Mouse (Mus musculus): ENCODE measurements around the gene D630003M21Rik.

Gene D630003M21Rik

DNA sequence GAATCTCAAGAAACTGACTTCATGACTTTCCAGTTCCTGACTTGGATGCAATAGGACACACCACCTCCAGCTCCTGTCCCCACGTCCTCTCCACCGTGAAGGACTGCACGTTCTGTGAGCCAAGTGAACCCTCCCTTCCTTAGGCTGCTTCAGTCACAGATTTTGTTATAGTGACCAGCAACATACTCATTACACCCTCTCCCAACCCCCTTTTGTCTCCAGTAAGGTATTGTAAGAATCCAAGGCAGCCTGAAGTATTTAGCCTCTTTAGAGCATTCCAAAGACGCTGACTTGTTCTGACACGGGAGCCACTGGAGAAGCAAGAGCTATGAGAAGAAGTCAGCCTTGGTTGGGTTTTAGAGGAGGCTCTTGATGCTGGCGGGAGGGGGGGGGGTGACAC, 59.7 kb downstream of the D630003M21Rik start:
- in situ Hi-C loops (cut with MboI, MseI) = no loop called here

DNA sequence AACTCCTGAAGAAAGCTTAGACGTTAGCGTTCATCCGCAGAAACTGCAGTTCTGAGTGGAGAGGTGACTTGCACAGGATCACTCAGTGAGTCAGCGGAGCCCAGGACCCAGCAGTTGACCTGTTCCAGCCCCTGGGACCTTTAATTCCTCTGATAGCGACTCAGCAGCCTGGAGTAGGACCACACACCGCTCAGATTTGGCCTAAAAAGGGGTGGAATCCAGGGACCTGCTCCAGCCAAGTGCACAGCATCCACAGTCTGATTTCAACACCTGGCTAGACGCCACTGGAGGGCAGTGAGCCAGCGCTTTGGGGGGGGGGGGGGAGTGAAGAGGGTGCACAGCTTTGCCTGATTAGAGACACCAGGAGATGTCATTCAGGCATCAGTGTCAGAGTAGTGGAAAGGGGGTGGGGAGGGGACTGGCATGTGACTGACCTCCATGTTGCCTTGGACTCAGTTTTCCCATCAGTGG, 60.2 kb downstream of the D630003M21Rik start:
- in situ Hi-C loops (cut with MboI, MseI) = no loop called here

DNA sequence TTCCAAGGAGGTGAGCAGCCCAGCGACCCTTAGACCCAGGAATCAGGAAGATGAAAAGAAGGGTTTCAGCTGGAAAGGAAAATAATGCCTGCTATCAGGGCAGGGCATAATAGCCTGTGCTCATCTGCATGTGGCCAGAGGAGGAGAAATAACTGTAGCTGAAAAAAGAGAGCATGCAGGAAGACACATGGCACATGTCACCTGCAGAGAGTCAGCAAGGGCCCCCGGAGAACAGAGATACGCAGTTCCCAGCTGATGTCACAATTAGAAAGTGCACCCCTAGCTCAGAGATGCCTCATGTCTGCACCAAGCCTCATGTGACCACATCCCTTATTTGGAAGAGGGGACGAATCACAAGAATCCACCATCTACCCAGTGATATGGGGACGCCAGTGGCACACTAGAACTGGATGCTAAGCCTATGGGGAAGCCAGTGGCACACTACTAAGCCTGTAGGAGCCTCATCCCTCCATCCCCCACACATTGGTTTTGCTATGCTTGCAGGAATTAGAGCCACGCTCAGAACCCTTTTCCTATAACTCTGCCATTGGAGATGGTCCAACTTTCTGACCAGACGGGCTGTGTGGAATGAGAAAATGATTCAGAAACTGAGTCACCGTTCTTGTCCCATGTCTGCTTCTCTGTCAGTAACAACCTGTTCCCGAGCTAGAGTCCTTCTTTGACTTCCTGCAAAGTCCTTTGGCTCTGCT, 61.4 kb downstream of the D630003M21Rik start:
- in situ Hi-C loops (cut with MboI, MseI) = no loop called here

DNA sequence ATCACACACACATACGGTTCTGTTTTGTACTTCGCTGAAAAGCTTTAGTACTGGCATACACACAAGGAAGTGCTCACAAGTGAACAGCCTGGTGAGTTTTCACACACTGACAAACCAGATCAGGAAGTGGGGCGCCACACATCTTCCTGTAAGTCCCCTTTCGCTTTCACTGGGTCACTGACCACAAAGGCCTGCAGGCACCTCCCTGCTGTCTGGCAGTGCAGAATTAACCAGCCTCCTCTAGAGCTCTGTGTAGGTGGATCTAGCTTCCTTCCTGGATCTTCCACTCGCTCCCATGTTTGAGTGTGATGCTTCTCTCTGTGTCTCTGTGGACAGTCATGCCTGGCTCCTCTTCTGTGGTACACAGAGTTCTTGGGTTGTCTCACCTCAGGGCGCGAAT, 62.4 kb downstream of the D630003M21Rik start:
- in situ Hi-C loops (cut with MboI, MseI) = no loop called here

DNA sequence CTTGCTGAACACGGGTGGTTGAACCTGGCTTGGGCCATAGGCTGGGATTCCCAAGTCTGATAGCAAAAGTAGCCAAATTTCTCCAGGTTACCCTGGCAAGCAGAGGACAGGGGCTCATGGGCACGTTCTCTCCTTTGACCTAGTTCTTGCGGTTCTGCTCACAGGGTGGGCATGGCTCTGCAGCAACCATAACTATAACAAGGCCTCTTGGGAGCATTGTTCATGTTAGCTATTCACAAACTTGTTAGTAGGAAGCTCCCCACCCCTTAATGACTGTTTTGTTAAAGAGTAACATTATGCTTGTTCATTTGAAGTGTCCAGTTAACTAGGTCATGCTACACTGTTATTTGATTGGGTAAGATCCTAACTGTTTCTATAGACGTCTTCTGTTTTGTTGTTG, 63.2 kb downstream of the D630003M21Rik start:
- in situ Hi-C loops (cut with MboI, MseI) = no loop called here

DNA sequence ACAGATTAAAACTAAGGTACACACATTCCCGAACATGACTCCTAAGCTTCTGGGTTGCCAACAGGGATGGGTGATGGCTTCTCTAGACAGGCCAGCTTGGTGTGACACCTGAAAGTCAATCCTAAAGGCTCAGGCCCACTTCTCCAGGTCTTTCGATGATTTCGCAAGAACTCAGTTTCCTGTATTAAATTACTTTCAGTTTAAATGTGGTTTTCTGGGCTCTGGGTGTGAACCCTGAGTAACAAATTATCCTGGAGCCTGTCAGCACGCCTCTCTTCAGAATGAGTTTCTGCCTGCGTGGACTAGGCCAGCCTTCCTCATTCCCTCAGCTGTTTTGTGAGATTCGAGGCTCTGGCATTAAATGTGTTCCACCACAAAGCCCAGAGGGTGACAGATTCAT, 66.0 kb downstream of the D630003M21Rik start:
- in situ Hi-C loops (cut with MboI, MseI) = no loop called here

DNA sequence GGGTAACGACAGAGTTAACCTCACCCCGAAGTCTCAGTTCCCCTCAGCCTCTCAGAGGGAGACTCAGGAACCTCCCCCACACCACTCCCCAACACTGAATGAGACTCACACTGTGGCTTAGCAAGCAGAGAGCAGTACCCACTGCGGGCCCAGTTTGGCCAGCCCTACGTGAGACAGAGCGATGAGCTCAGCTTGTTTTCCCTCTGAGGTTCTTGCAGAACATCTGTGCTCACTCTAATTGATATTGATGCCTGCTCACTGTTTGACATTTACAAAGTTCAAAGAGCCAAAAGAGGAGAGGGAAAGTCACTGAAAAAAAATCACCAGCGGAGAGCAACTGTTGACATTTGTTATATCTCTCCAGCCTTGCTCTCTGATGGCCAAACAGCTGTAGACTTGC, 67.3 kb downstream of the D630003M21Rik start:
- in situ Hi-C loops (cut with MboI, MseI) = no loop called here

DNA sequence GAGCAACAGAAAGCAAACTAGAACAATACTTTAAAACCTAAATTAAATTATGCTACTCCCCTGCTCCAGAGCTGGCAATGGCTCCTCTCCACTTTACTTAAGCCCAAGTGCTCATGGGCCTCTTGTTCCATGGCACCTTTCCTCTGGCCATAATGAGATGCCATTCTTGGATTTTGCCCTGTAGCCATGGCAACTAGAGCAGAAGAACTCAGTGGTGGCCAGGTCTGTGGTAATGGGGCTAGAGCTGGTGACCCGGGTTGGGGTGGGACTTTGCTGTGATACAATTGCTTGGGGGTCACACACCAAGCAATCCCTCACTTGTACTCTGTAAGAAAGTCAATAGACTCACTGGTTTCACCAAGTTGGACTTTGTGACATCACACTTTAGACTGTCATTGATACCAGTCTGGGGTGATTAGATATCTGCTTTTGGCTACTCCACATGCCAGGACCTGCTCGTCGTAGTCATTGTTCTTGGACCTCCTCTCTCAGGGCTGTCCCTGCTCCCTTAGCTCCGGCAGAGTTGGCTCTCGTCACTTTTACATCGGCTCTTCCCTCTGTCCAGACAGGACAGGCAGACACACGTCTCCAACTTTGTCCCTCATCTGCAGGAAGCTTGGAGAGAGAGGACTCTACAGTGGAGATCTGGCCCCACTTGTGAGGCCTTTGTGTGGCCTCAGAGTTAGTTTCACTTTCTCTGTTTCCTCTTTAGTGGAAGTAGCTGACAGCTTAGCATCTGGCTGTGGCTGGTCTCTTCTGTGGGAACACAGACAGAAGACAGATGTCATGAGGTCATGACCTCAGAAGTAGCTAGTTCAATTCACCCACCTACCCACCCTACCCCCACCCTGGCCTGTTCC, 69.4 kb downstream of the D630003M21Rik start:
- in situ Hi-C loops (cut with MboI, MseI) = no loop called here

DNA sequence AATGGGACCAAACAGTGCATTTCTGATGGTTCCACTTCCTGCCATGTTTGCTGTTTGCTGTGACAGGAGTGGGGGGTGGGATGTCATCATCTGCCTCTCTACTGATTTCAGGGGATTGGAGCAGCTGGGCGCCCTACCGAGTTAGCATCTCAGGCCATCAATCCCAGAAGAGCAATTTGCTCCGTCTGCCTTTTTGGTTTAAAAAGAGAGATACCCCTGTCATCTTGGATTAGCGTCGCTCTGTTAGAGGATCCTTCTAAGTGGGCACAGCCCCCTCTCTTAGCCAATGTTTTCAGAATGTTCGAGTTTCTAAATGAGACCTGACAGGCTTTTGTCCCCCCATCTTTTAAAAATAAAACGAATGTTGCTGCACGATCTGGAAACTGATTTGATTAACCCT, 71.4 kb downstream of the D630003M21Rik start:
- in situ Hi-C loops (cut with MboI, MseI) = no loop called here

DNA sequence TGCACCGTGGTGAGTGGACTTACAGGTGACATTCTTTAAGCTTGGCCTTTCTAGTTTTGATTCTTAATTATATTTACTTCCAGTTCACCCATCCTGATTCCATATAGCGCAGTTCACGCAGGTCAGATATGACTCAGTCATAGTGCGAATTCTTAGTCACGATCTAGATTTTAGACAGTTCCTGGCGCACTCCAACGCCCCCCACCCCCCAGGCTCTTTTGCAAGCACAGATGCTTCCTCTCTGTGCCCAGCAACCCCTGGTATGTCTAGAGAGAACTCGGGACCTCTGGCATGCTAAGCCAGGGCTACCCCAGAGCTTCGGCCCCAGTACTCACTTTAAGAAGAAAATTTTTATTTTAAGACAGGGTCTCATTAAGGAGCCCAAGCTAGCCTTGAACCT, 72.5 kb downstream of the D630003M21Rik start:
- in situ Hi-C loops (cut with MboI, MseI) = no loop called here

DNA sequence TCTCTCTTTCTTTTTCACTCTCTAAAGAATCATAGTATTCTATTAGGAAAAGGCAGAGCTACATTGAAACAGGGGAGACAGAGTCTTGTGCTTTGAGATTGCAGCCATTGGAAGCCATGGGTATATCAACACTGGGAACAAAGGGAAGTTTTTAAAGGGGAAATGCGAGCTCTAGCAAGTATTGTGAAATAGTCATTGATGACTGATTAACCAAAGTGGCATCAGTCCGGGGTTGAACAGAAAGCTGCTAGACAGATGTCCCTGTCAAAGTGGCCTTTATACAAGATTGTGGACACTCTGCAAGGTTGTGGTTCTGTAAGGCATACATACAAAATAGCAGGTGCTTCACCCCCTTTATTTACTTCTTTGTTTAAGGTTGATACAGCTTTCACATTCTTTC, 73.4 kb downstream of the D630003M21Rik start:
- in situ Hi-C loops (cut with MboI, MseI) = no loop called here

DNA sequence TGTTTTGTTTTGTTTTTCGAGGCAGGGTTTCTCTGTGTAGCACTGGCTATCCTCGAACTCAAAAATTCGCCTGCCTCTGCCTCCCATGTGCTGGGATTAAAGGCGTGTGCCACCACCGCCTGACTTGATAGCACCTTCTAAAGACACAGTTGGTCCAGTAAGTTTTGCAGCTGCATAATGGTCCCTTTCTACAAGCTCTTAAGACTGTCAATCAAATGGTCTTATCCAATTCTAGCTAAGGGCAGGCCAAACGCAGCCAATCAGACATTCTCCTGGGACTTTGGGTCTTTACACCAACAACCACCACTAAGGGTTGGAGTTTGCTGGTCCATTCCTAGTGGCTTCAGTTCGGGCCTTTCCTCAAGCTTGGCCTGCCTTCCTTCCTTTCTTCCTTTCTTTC, 73.9 kb downstream of the D630003M21Rik start:
- in situ Hi-C loops (cut with MboI, MseI) = no loop called here

DNA sequence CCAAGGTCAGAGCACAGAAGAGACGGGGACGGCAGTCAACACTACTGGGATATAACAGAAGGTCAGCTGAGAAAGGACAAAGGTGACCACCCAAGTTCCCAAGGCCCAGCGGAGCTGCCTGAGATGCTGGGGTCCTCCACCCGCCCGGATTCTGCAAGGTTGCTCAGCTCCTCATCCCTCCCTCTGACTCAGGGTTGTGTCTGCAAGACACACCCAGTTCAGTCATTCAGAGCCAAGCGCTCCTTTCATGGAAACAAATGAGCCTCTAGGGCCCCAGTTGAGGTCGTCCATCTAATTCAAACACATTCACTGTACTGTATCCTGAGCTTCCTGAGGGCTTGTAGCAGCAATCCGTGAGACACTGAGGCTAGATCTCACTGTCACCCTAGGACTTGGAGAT, 74.4 kb downstream of the D630003M21Rik start:
- in situ Hi-C loops (cut with MboI, MseI) = no loop called here

DNA sequence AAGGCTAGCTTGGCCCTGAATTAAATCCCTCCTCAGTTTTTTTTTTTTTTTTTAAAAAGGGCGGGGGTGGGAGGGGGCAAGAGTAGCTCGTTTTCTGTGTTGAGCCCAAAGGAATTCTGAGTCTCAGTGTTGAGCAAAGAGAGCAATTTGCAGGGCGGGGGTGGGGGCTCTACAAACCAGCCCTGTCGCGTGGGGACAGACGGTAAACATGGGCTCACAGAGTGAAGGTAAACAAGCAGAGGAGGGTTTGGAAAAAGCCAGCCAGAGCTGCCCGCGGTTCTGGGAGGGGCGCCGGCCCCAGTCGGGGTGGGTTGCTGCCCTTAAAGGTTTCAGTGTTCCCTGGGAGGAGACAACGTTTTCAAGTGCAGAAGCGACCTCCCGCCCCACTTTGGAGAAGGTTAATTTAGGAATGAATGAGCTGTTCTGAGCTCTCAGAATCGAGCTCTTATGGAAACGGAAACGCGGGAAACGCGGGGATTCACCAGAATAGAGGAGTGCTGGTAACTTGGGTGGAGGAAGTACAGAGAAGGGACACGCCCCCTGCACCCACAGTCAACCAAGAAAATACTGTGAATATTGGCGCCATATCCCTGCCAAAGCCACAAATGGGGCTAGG, 75.2 kb downstream of the D630003M21Rik start:
- in situ Hi-C loops (cut with MboI, MseI) = no loop called here

DNA sequence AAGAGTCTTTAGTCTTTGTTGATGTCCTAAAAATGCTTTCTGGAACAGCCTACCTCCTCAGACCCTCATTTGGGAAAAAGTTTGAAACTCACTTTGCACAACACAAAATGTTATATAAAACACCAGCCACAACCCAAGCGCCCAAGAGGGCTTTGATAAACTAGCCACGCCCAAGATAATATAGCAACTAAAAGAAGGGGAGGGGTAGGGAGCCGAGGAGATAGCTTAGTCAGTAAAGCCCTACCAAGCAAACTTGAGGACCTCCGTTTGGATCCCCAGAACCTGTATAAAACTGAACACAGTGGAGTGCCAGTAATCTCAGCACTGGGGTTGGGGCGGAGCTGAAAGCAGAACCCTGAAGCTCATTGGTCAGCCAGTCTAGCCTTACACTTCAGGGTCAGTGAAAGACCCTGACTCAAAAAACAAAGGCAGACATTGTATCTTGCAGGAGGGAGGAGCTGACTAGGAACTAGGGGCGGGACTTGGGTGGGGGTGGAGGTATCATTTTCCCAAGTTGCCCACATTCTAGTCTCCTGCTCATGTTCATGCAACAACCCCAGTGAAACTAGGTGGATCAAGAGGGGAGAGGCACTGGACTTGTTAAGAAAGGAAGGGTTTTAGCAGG, 76.2 kb downstream of the D630003M21Rik start:
- in situ Hi-C loops (cut with MboI, MseI) = no loop called here

DNA sequence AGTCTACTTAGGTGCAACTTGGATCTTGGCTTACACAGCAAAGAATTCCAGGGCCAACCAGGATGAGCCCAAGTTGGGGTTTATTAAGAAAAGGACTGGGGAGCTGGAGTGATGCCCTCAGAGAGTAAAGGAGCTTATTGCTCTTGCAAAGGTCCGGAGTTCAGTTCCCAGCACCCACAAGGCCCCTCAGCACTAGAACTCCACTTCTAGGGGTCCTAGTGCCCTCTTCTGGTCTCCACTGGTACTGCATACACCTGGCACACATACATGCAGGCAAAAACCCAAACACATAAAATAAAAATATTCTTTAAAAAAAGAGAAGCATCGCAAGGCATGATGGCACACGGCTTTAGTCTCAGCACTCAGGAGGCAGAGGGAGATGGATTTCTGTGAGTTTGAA, 77.9 kb downstream of the D630003M21Rik start:
- in situ Hi-C loops (cut with MboI, MseI) = no loop called here

DNA sequence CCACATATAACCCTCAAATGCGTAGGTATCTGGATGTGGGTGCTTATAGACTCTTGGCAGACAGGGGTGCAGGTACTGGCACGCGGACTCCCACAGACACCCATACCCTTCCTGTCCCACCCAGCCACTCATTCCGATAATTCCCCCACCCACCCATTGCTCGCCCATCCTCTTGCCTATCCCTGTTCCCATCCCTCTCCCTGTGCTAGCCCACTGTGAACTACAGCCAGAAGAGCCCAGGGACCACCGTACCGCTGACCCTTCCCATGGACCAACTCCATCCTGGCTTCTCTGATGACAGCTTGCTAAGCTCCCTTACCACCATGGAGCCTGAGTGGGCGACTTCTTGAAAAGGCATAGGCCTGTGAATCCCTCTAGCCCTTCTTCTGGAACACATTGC, 82.1 kb downstream of the D630003M21Rik start:
- in situ Hi-C loops (cut with MboI, MseI) = no loop called here

DNA sequence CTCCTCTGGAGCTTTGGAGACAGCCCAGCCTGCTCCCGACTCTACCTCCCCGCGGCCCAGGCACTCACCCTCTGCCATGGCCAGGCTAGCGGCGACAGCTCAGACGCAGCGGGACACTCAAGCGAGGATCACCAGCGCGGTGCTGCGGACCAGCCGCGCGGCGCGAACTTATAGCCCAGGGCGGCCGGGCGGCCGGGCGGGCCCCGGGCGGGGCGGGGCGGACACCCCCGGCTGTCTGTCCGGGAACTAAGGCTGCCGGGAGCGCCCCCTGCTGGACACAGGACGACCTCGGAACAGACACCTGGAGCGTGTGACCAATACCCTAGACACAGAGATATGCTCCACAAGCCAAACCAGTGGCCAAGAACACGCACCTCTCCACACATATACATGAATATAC, 82.8 kb downstream of the D630003M21Rik start, which contains the start of gene Tgm2:
Gene Tgm2 (minus strand): TSS at position 214 of the 400 bp plus-strand sequence.
- in situ Hi-C loops (cut with MboI, MseI) = no loop called here

DNA sequence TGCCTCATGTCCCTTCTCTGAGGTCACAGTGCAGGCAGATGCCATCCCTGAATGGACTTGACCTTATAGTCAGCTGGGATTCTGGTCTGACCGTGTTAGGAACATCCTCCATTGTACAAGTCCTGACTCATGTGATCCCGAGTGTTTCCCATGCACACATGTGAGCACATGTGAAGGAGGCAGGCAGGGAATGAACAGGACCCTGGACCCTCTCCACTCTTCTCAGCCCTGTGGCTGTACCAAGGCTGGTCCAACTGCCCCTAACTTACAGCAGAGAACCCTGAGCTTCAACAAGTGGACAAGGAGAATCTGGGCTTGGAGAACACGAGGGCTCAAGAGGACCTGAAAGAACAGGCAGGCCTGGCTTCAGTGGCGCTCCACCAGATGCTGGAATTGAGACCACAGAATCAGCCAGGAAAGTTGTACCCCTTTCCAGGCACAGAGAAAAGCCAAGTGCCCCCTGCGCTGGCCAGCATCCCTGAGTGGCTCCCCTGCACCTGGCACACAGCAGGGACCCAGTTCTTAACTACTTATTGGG, 83.4 kb downstream of the D630003M21Rik start:
- in situ Hi-C loops (cut with MboI, MseI) = no loop called here

DNA sequence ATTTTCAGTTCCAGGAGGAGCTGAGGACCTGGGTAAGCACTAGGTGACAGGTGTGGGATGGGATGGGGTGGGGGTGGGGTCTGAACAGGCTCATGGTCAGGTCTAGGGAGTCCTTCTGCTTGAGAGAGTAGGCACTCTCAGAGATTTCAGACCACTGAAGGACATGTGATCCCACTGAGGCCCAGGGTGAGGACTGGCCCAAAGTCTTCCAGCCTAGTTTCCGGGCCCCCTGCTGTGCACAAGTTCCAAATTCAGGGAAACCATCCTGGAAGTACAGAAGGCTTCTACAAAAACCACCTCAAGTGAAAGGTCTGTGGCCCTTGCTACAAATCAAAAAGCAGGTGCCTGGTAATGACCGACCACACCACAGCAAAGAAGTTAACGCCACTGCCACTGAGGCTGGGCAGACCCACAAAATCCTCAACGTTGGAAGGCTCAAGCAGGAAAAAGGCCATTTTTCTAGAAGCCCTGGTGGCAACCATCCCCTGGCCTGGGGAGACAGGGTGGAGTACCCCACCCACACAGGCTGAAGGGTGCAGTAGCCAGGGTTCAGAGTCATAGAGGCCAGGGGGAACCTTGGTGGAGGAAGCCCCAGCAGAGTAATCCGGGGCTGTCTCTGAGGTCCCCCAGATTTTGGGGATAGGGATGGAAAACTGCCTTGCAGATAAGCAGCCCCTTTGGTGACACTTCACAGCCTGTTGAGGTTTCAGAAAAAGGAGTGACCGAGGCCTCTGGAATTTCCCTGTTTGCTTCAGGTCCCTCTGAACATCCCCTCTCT, 84.1 kb downstream of the D630003M21Rik start:
- in situ Hi-C loops (cut with MboI, MseI) = no loop called here

DNA sequence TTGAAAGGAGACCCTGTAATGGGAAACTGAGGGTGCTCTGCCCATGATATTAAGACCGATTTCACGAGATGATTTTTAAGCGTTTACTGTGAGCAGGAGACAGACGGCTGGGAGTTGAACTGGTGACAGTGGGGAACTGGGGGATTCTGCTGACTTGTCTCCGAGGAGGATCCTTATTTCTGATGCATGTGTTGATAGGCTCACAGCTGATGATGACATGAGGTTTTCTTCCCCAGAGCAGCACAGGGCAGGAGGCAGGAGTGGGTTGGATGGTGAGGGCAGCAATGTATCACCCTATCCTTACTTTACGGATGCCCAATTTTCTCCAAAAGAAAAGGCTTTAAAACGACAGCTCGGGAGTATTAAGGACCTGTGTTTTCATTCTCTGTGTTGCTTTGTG, 84.8 kb downstream of the D630003M21Rik start:
- in situ Hi-C loops (cut with MboI, MseI) = no loop called here

Measured in T-helper 2 cell (primary cell).